Mouse (Mus musculus) forebrain, embryonic 13.5 days (tissue): ENCODE measurements around the gene Wdr24. TPM values are rescaled to one million over a fixed set of nuclear protein-coding genes. Genes with fewer than 3 reads are reported as not detected.

Source experiments
- ATAC-seq: fragments of 200-750 bp; cut with Nextera tagmentation; 2 replicates; pipeline ENCODE4 v1.8.0; 2017
- H3K27ac ChIP-seq: fragments of 300-500 bp; sonication (generic); 2 replicates; pipeline ENCODE4 v1.5.1; 2015; ENCODE audit warnings: inconsistent platforms, mild to moderate bottlenecking, moderate library complexity
- H3K27me3 ChIP-seq: fragments of 300-500 bp; sonication (generic); 2 replicates; pipeline ENCODE4 v1.6.1; 2015; ENCODE audit warnings: mild to moderate bottlenecking, inconsistent platforms
- H3K36me3 ChIP-seq: fragments of 300-500 bp; sonication (generic); 2 replicates; pipeline ENCODE4 v1.6.1; 2015; ENCODE audit warnings: mild to moderate bottlenecking, inconsistent platforms; ENCODE audit not compliant: poor library complexity, severe bottlenecking
- H3K4me1 ChIP-seq: fragments of 300-500 bp; sonication (generic); 2 replicates; pipeline ENCODE4 v1.6.1; 2015; ENCODE audit warnings: inconsistent platforms
- H3K4me2 ChIP-seq: fragments of 300-500 bp; sonication (generic); 2 replicates; pipeline ENCODE4 v1.6.1; 2015; ENCODE audit warnings: inconsistent platforms, mild to moderate bottlenecking, moderate library complexity
- H3K4me3 ChIP-seq: fragments of 300-500 bp; sonication (generic); 2 replicates; pipeline ENCODE4 v1.5.1; 2015; ENCODE audit warnings: mild to moderate bottlenecking, inconsistent platforms
- H3K9ac ChIP-seq: fragments of 300-500 bp; sonication (generic); 2 replicates; pipeline ENCODE4 v1.6.1; 2015; ENCODE audit warnings: mild to moderate bottlenecking, inconsistent platforms
- H3K9me3 ChIP-seq: fragments of 300-500 bp; sonication (generic); replicated peaks from 2 replicates; pipeline ENCODE4 v1.6.1; 2016; ENCODE audit warnings: inconsistent platforms
- WGBS: fragments of 180-500 bp; shearing (Covaris S2); methylation state at CpG from one replicate; pipeline ENCODE4 v1.1.7; 2015; 5-methylcytosine and 5-hydroxymethylcytosine counted together
- polyA plus RNA-seq: library from polyadenylated mRNA; unstranded; fragments of >200 nt; fragmentation: Nextera tagmentation; extraction: Ambion mirVana; gene quantifications from 2 replicates; pipeline ENCODE4 v1.2.1, GENCODE M21; 2015

The Wdr24 gene
- polyA plus RNA-seq, 1 experiment from 2014 or later: 27.7 TPM

DNA sequence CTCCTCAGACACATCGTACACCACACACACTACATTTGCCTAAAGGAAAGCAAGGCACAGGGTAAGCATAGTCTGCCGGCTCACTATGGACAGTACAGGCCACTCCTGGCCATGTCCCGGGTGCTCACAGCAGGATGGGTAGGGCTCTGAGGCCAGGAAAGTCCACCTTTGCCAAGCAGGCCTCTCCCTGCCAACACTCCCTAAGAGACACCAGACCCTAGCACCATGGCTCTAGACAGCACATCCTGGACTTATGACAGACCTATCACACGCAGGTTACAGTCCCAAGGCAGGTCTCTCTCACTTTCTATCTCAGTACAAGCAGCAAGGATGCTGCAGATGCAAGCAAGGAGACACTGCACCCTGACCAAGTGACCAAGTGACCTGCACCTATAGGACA is 19.7 kb downstream of the Wdr24 start:
- Histone ChIP-seq H3K4me2 (peak overlapping the region; percentile 96), H3K4me1 (peaks cover 18% of the 10 kb centered on the region), H3K27ac (no peak overlapping the region), H3K4me3 (peak overlapping the region; percentile 73), H3K9me3 (no peaks in the 10 kb centered on the region), H3K9ac (peak overlapping the region; percentile 74), H3K36me3 (peaks cover 63% of the 10 kb centered on the region), H3K27me3 (no peaks in the 10 kb centered on the region)
- ATAC-seq: no peak
- WGBS: 95% methylated on average over 4 of the region's 4 CpGs

- peak overlapping the region; percentile 74 for H3K9ac ChIP-seq
- WGBS: 4% methylated on average over 35 of the region's 38 CpGs
- H3K9me3 ChIP-seq: no peaks in the 10 kb centered on the region
- H3K4me2 ChIP-seq: peak overlapping the region; percentile 96
- no peaks in the 10 kb centered on the region for H3K27me3 ChIP-seq
- peaks cover 66% of the 10 kb centered on the region for H3K36me3 ChIP-seq
- peak overlapping the region; percentile 73 for H3K4me3 ChIP-seq
- H3K27ac ChIP-seq: peak overlapping the region; percentile 66
- ATAC-seq: no peak; the same call in none of the 2 replicates
- peaks cover 17% of the 10 kb centered on the region for H3K4me1 ChIP-seq
Measured at GRCm38 (mm10) chr17:25843636-25844395, 20.4 kb downstream of the Wdr24 start.

- peak within 1 kb of the TSS; percentile 74 for H3K9ac ChIP-seq
- peaks cover 66% of the 10 kb centered on the region for H3K36me3 ChIP-seq
- H3K27me3 ChIP-seq: no peaks in the 10 kb centered on the region
- peak within 1 kb of the TSS; percentile 66 for H3K27ac ChIP-seq
- ATAC-seq: peak; percentile 96
- H3K4me3 ChIP-seq: peak within 1 kb of the TSS; percentile 73
- no peaks in the 10 kb centered on the region for H3K9me3 ChIP-seq
- peaks cover 17% of the 10 kb centered on the region for H3K4me1 ChIP-seq
- 1% methylated on average over 21 of the region's 21 CpGs for WGBS
- peak within 1 kb of the TSS; percentile 96 for H3K4me2 ChIP-seq
Measured at GRCm38 (mm10) chr17:25844396-25844901, 21.0 kb downstream of the Wdr24 start, which contains the start of gene Rhot2. TSS of gene Rhot2 (minus strand) at chr17:25844851.

GRCm38 (mm10) chr17:25860229-25860628 is 36.8 kb downstream of the Wdr24 start:
- Histone ChIP-seq H3K36me3 (peaks cover 3% of the 10 kb centered on the region), H3K27ac (no peak overlapping the region), H3K4me2 (peak overlapping the region; percentile 87), H3K9me3 (no peaks in the 10 kb centered on the region), H3K9ac (peak overlapping the region; percentile 84), H3K27me3 (no peaks in the 10 kb centered on the region), H3K4me1 (peaks cover 24% of the 10 kb centered on the region), H3K4me3 (peak overlapping the region; percentile 65)
- WGBS: 91% methylated on average over 6 of the region's 6 CpGs
- ATAC-seq: no peak

- Histone ChIP-seq H3K27me3 (no peaks in the 10 kb centered on the region), H3K36me3 (no peaks in the 10 kb centered on the region), H3K4me2 (peak within 1 kb of the TSS; percentile 87), H3K4me3 (peak within 1 kb of the TSS; percentile 65), H3K27ac (peak within 1 kb of the TSS; percentile 68), H3K9me3 (no peaks in the 10 kb centered on the region), H3K9ac (peak within 1 kb of the TSS; percentile 84), H3K4me1 (peaks cover 24% of the 10 kb centered on the region)
- WGBS: 4% methylated on average over 64 of the region's 65 CpGs
- peak; percentile 97 for ATAC-seq
Measured at GRCm38 (mm10) chr17:25860832-25861703, 37.6 kb downstream of the Wdr24 start, which contains the start of gene Wdr90. TSS of gene Wdr90 (minus strand) at chr17:25861501.

DNA sequence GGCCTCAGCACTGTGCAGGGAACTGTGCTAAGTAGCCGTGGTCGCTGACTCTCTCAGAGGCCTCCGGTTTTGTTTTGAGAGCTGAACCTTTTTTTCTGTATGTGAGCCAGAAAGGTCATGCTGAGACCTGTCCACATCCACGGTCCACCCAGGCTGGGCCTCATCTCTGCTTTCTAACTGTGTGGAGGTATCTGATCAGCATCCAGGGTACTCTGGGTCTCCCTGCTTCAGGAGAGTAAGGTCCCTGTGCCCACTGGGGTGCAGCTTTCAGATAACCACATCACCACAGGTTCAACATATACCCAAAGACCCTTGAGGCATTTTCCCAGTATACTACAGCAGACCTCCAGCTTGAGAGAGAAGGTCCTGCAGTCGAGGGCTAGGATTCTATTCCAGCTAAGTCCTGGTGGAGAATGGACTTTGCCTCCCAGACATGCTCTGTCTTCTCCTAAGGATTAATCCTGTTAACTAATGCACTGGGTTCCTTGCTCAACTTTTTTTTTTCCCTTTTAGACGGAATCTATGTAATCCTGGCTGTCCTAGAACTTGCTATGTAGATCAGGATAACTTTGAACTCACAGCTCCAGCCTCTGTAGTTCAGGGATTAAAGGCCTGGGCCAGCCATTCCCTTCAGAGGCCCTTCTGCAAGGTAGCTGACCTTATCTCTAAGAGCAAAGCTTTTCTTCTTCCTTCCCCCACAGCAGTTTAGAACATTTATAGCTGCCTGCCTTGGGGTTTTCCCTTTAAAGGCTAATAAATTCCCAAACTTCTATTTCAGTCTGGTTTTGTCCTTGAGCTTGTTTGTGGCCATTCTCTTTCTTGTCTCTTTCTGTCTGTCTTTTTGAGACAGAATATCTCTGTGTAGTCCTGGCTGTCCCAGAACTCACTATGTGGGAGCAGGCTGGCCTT is 38.5 kb downstream of the Wdr24 start:
- Histone ChIP-seq H3K36me3 (no peaks in the 10 kb centered on the region), H3K27me3 (no peaks in the 10 kb centered on the region), H3K27ac (peak overlapping the region; percentile 68), H3K4me1 (peaks cover 24% of the 10 kb centered on the region), H3K4me2 (peak overlapping the region; percentile 87), H3K9ac (peak overlapping the region; percentile 84), H3K9me3 (no peaks in the 10 kb centered on the region), H3K4me3 (peak overlapping the region; percentile 65)
- 9% methylated on average over 6 of the region's 6 CpGs for WGBS
- ATAC-seq: 0 out of 2 replicates have a peak, but pooled peaks have one; percentile 1

- 88% methylated on average over 6 of the region's 6 CpGs for WGBS
- peaks cover 35% of the 10 kb centered on the region for H3K4me1 ChIP-seq
Measured at GRCm38 (mm10) chr17:25863681-25864080, 40.3 kb downstream of the Wdr24 start.

DNA sequence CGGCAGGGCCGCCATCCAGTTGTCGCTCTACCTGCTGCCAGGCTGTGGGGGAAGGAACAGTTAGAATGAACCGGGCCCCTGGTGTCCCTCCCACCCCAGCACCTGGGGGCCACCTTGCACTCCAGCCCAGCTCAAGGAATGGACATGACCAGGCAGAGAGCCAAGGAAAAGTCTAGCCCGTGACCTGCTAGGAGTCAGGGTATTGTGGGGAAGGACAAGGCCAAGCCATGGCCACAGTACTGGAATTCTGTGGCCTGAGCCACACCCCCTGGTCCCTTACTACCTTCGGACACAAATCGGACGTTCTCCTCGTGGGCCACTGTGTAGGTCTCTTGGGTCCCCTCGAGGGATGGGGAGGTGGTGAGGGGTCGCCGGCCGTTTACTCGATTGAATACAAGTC is 40.9 kb downstream of the Wdr24 start:
- H3K4me1 ChIP-seq: peaks cover 40% of the 10 kb centered on the region
- no peaks in the 10 kb centered on the region for H3K27me3 ChIP-seq
- no peaks in the 10 kb centered on the region for H3K36me3 ChIP-seq
- H3K27ac ChIP-seq: no peak overlapping the region
- WGBS: 93% methylated on average over 14 of the region's 14 CpGs
- no peak overlapping the region for H3K4me3 ChIP-seq
- no peak overlapping the region for H3K9ac ChIP-seq
- ATAC-seq: no peak
- no peak overlapping the region for H3K4me2 ChIP-seq
- no peaks in the 10 kb centered on the region for H3K9me3 ChIP-seq

More at GRCm38 (mm10) chr17:25863681-25864080, 40.3 kb downstream of the Wdr24 start:
- no peak overlapping the region for H3K9ac ChIP-seq
- H3K4me2 ChIP-seq: no peak overlapping the region
- H3K27me3 ChIP-seq: no peaks in the 10 kb centered on the region
- H3K36me3 ChIP-seq: no peaks in the 10 kb centered on the region
- H3K4me3 ChIP-seq: no peak overlapping the region
- ATAC-seq: no peak
- no peaks in the 10 kb centered on the region for H3K9me3 ChIP-seq
- no peak overlapping the region for H3K27ac ChIP-seq

DNA sequence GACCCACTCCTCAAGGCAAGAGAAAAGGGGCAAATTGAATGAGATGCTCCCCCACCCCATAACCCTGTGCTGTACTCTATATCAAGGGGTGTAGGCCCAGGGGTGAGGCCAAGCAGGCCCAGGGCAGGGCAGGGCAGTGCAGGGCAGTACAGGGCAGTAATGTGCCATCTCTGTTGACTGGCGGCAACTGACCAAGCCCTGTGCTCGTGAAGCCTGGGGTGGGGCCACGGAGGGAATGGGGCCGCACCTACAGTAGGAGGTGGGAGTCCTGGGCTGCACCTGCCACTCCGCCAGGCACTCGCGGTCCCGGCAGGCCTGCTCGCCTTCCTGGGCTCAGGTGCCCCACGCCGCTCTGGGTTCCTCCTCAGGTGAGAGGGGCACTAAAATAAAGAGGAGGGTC is 41.9 kb downstream of the Wdr24 start:
- Histone ChIP-seq H3K4me2 (no peak overlapping the region), H3K27me3 (no peaks in the 10 kb centered on the region), H3K27ac (no peak overlapping the region), H3K4me1 (peaks cover 32% of the 10 kb centered on the region), H3K9ac (no peak overlapping the region), H3K4me3 (no peak overlapping the region), H3K36me3 (no peaks in the 10 kb centered on the region), H3K9me3 (no peaks in the 10 kb centered on the region)
- 95% methylated on average over 11 of the region's 11 CpGs for WGBS
- no peak for ATAC-seq

DNA sequence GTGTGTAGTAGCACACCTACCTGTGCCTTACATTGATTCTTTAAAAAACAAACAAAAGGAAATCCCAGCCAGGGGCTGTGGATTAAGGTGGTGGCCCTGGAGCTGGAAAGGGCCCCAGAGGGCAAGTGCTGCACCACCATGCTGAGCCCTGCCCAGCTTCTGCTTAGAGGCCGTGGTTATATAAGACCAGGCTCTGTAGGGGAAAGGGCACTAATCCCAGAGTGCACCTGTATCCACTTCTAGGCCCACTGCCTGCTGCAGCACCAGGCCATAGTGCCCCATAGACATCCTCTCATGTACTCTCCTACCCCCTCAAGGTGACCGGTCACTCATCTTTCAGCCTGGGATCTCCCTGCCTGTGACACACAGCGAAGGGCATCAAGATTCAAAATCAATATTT is 42.7 kb downstream of the Wdr24 start:
- 88% methylated on average over 3 of the region's 3 CpGs for WGBS
- no peaks in the 10 kb centered on the region for H3K9me3 ChIP-seq
- H3K4me3 ChIP-seq: no peak overlapping the region
- no peak overlapping the region for H3K4me2 ChIP-seq
- H3K9ac ChIP-seq: no peak overlapping the region
- no peak overlapping the region for H3K27ac ChIP-seq
- no peak for ATAC-seq
- H3K36me3 ChIP-seq: no peaks in the 10 kb centered on the region
- no peaks in the 10 kb centered on the region for H3K27me3 ChIP-seq
- H3K4me1 ChIP-seq: peaks cover 24% of the 10 kb centered on the region

GRCm38 (mm10) chr17:25867509-25867835 is 44.0 kb downstream of the Wdr24 start:
- Histone ChIP-seq H3K27me3 (no peaks in the 10 kb centered on the region), H3K9me3 (no peaks in the 10 kb centered on the region), H3K9ac (peak overlapping the region; percentile 76; the same call in 1 of the 2 replicates), H3K27ac (no peak overlapping the region), H3K4me1 (peaks cover 16% of the 10 kb centered on the region), H3K4me3 (peak overlapping the region; percentile 74), H3K36me3 (no peaks in the 10 kb centered on the region), H3K4me2 (peak overlapping the region; percentile 99)
- 17% methylated on average over 7 of the region's 7 CpGs for WGBS
- ATAC-seq: no peak
